Mouse (Mus musculus) lung, adult 2 months (tissue): Measurements from ENCODE around the gene Prss44. TPM values are rescaled to one million over a fixed set of nuclear protein-coding genes. Genes with fewer than 3 reads are reported as not detected.

Source experiments
- DNase-seq: peaks from one replicate; pipeline ENCODE4 v3.0.0; 2022
- H3K4me1 ChIP-seq: fragments of 200-500 bp; 2 replicates; pipeline ENCODE4 v1.6.1; 2011; ENCODE audit warnings: low read length; ENCODE audit not compliant: control insufficient read depth, insufficient read depth
- H3K4me3 ChIP-seq: fragments of 200-500 bp; replicated peaks from 2 replicates; pipeline ENCODE3; 2011; ENCODE audit warnings: low read depth, mild to moderate bottlenecking, control low read depth, low read length; ENCODE audit errors: extremely low read depth
- CTCF ChIP-seq: fragments of 200-500 bp; IDR thresholded peaks from 2 replicates; pipeline ENCODE4 v1.5.1; 2011; ENCODE audit warnings: mild to moderate bottlenecking, low read length, control low read depth; ENCODE audit not compliant: insufficient read depth
- POLR2A ChIP-seq: fragments of 200-500 bp; IDR thresholded peaks from 2 replicates; pipeline ENCODE4 v1.6.1; 2011; ENCODE audit warnings: low read depth, mild to moderate bottlenecking, control low read depth, low read length, borderline replicate concordance; ENCODE audit errors: extremely low read depth
- WGBS: fragments of 180-500 bp; shearing (Covaris S2); methylation state at CpG from one replicate; pipeline ENCODE4 v1.1.7; 2018; 5-methylcytosine and 5-hydroxymethylcytosine counted together
- polyA plus RNA-seq: library from polyadenylated mRNA; depleted of rRNA; stranded (reverse); fragments of >200 nt; gene quantifications from 2 replicates; pipeline ENCODE4 v1.2.3, GENCODE M21; 2012; rRNA removed

Gene Prss44
- not detected in 2 replicates for polyA plus RNA-seq

DNA sequence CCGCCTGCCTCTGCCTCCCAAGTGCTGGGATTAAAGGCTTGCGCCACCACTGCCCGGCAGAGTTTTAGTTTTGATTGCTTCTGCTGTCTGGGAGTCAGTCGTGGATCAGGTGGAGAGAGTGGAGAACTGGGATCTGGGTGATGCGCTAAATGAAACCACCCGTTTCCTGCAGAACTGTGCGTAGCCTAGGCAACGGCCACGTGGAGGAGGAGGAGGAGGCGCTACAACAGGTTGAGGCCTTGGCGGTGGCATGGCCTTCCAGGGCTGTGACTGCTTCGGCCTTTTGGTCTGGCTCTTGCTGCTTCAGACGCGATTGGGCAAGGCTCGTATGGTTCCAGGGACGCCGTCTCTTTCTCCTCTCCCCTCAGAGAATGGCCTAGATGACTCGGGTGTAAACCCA is at the start of gene Prss44:
Prss44 (plus strand) TSS at position 206 of the 400 bp plus-strand sequence.
- DNase-seq: no peak
- Histone ChIP-seq H3K4me1 (no peaks in the 10 kb centered on the region), H3K4me3 (no peak within 1 kb of the TSS)
- no peak for TF ChIP-seq POLR2A
- TF ChIP-seq CTCF: no peak
- 57% methylated on average over 18 of the region's 18 CpGs for WGBS

- WGBS: 89% methylated on average over 10 of the region's 10 CpGs
- no peak for DNase-seq
- TF ChIP-seq CTCF: no peak
- TF ChIP-seq POLR2A: no peak
These were observed 41.5 kb upstream of the Prss44 start for GRCm38 (mm10) chr9:110772336-110772735.

GRCm38 (mm10) chr9:110774403-110775268 is 39.2 kb upstream of the Prss44 start:
- TF ChIP-seq POLR2A: no peak
- TF ChIP-seq CTCF: no peak
- Histone ChIP-seq H3K4me3 (no peak overlapping the region), H3K4me1 (no peaks in the 10 kb centered on the region)
- DNase-seq: no peak
- WGBS: 72% methylated on average over 15 of the region's 15 CpGs

More at GRCm38 (mm10) chr9:110772336-110772735, 41.5 kb upstream of the Prss44 start:
- Histone ChIP-seq H3K4me1 (no peaks in the 10 kb centered on the region), H3K4me3 (no peak overlapping the region)

- Histone ChIP-seq H3K4me3 (no peak overlapping the region), H3K4me1 (no peaks in the 10 kb centered on the region)
- TF ChIP-seq CTCF (no peak), POLR2A (no peak)
- DNase-seq: no peak
- WGBS: 82% methylated on average over 10 of the region's 10 CpGs
These were observed 38.3 kb upstream of the Prss44 start for GRCm38 (mm10) chr9:110775269-110776022.

DNA sequence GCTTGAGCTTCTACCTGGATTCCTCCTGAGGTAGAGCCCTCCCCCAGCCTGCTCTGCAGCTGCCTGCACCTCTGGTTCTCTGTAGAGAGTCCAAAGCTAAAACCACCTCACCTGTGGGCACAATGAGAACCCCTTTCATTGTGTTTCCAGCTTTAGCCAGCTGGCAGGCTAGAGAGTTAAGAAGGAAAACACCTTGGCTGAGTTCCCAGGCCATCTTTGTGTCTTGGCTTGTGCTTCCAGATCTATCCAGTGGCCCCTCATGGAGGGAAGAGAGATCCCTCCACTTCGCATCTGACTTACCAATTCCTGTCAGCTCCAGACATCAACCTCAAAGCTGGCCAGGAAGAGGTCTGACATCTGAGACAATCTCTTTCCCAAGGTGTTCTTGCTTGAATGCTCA is 35.7 kb upstream of the Prss44 start:
- Histone ChIP-seq H3K4me1 (no peaks in the 10 kb centered on the region), H3K4me3 (no peak overlapping the region)
- TF ChIP-seq POLR2A (no peak), CTCF (no peak)
- no peak for DNase-seq
- 80% methylated on average over 1 of the region's 1 CpGs for WGBS

GRCm38 (mm10) chr9:110778559-110778958 is 35.2 kb upstream of the Prss44 start:
- 87% methylated on average over 7 of the region's 7 CpGs for WGBS
- TF ChIP-seq POLR2A (no peak), CTCF (no peak)
- DNase-seq: no peak
- no peaks in the 10 kb centered on the region for H3K4me1 ChIP-seq
- H3K4me3 ChIP-seq: no peak overlapping the region

- no peak for DNase-seq
- Histone ChIP-seq H3K4me3 (no peak overlapping the region), H3K4me1 (no peaks in the 10 kb centered on the region)
- WGBS: 70% methylated on average over 5 of the region's 5 CpGs
- TF ChIP-seq POLR2A: no peak
- no peak for TF ChIP-seq CTCF
These were observed 34.4 kb upstream of the Prss44 start for GRCm38 (mm10) chr9:110779242-110779913.

GRCm38 (mm10) chr9:110781256-110781721 is 32.5 kb upstream of the Prss44 start:
- Histone ChIP-seq H3K4me1 (no peaks in the 10 kb centered on the region), H3K4me3 (peak overlapping the region; percentile 59)
- no peak for TF ChIP-seq POLR2A
- peak; percentile 67 for TF ChIP-seq CTCF
- under 1% methylated on average over 43 of the region's 43 CpGs for WGBS
- peak; percentile 94 for DNase-seq

- peak; percentile 82 for DNase-seq
- H3K4me3 ChIP-seq: peak overlapping the region; percentile 59
- TF ChIP-seq CTCF: no peak
- TF ChIP-seq POLR2A: no peak
- no peaks in the 10 kb centered on the region for H3K4me1 ChIP-seq
- 2% methylated on average over 23 of the region's 23 CpGs for WGBS
These were observed 32.1 kb upstream of the Prss44 start for GRCm38 (mm10) chr9:110781731-110782130.

DNA sequence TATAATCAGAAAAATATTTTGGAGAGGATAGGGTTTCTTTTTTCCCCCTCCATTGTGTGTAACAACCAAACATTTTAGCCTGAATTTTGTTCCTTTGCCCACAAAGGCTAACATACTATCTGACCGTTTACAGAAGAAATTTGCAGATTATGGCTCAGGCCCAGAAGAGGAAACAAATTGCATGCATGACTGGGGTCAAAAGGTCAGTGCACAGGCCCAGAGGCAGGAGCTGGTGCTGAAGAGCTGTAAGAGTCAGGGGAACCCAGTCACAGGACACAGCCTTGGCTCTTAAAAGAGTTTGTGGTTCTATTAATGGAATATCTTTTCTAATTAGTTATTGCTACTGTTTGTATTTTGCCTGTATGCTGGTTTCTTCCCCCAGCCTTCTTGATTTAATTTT is 30.2 kb upstream of the Prss44 start:
- H3K4me1 ChIP-seq: no peaks in the 10 kb centered on the region
- no peak overlapping the region for H3K4me3 ChIP-seq
- DNase-seq: no peak
- TF ChIP-seq POLR2A (no peak), CTCF (no peak)
- 45% methylated on average over 1 of the region's 1 CpGs for WGBS
